Mouse (Mus musculus): ENCODE data around the gene Ptprg. TPM values are rescaled to one million over a fixed set of nuclear protein-coding genes. Genes with fewer than 3 reads are reported as not detected.

Gene Ptprg
- polyA plus RNA-seq, 1 experiment from 2014 or later = 34.4 TPM

GRCm38 (mm10) chr14:11620962-11621568 lies 67.7 kb downstream of the Ptprg start:
- no peak overlapping the region for H3K27ac ChIP-seq
- peaks cover 58% of the 10 kb centered on the region for H3K4me1 ChIP-seq
- no peaks in the 10 kb centered on the region for H3K9me3 ChIP-seq
- H3K4me2 ChIP-seq = peak overlapping the region; percentile 22; the same call in 1 of the 2 replicates
- no peaks in the 10 kb centered on the region for H3K27me3 ChIP-seq
- WGBS = 9% methylated on average over 10 of the region's 10 CpGs
- peak overlapping the region; percentile 44; the same call in 1 of the 2 replicates for H3K9ac ChIP-seq
- no peak overlapping the region for H3K4me3 ChIP-seq
- no peak for ATAC-seq (ENCODE audit: insufficient number of reproducible peaks, insufficient read depth, low FRiP score, low TSS enrichment, low read depth)
- no peaks in the 10 kb centered on the region for H3K36me3 ChIP-seq

GRCm38 (mm10) chr14:11623576-11623975 lies 70.2 kb downstream of the Ptprg start:
- H3K4me2 ChIP-seq = no peak overlapping the region
- H3K4me3 ChIP-seq = no peak overlapping the region
- ATAC-seq (ENCODE audit: insufficient number of reproducible peaks, insufficient read depth, low FRiP score, low TSS enrichment, low read depth) = no peak
- no peaks in the 10 kb centered on the region for H3K27me3 ChIP-seq
- H3K9me3 ChIP-seq = no peaks in the 10 kb centered on the region
- H3K9ac ChIP-seq = no peak overlapping the region
- 84% methylated on average over 4 of the region's 4 CpGs for WGBS
- H3K27ac ChIP-seq = no peak overlapping the region
- no peaks in the 10 kb centered on the region for H3K36me3 ChIP-seq
- H3K4me1 ChIP-seq = peaks cover 38% of the 10 kb centered on the region

GRCm38 (mm10) chr14:11630736-11631135 lies 77.4 kb downstream of the Ptprg start:
- Histone ChIP-seq H3K4me1 (peaks cover 13% of the 10 kb centered on the region; the same call in 1 of the 2 replicates), H3K9me3 (no peaks in the 10 kb centered on the region), H3K4me3 (no peak overlapping the region), H3K36me3 (no peaks in the 10 kb centered on the region), H3K27me3 (no peaks in the 10 kb centered on the region), H3K9ac (no peak overlapping the region), H3K4me2 (no peak overlapping the region), H3K27ac (no peak overlapping the region)
- no peak for ATAC-seq (ENCODE audit: insufficient number of reproducible peaks, insufficient read depth, low FRiP score, low TSS enrichment, low read depth)
- 61% methylated on average over 2 of the region's 2 CpGs for WGBS

- no peak for ATAC-seq (ENCODE audit: insufficient number of reproducible peaks, insufficient read depth, low FRiP score, low TSS enrichment, low read depth)
- 90% methylated on average over 4 of the region's 4 CpGs for WGBS
Measured at GRCm38 (mm10) chr14:11631505-11631904, 78.2 kb downstream of the Ptprg start.

GRCm38 (mm10) chr14:11637673-11638072 lies 84.3 kb downstream of the Ptprg start:
- 83% methylated on average over 7 of the region's 7 CpGs for WGBS
- Histone ChIP-seq H3K4me1 (peaks cover 8% of the 10 kb centered on the region), H3K9ac (no peak overlapping the region), H3K4me3 (no peak overlapping the region), H3K27me3 (no peaks in the 10 kb centered on the region), H3K36me3 (no peaks in the 10 kb centered on the region), H3K4me2 (no peak overlapping the region), H3K27ac (no peak overlapping the region), H3K9me3 (no peaks in the 10 kb centered on the region)
- ATAC-seq (ENCODE audit: insufficient number of reproducible peaks, insufficient read depth, low FRiP score, low TSS enrichment, low read depth) = no peak

More at GRCm38 (mm10) chr14:11631505-11631904, 78.2 kb downstream of the Ptprg start:
- Histone ChIP-seq H3K4me3 (no peak overlapping the region), H3K27me3 (no peaks in the 10 kb centered on the region), H3K27ac (no peak overlapping the region), H3K4me2 (no peak overlapping the region), H3K36me3 (no peaks in the 10 kb centered on the region), H3K9me3 (no peaks in the 10 kb centered on the region), H3K9ac (no peak overlapping the region), H3K4me1 (peaks cover 13% of the 10 kb centered on the region; the same call in 1 of the 2 replicates)

GRCm38 (mm10) chr14:11639366-11639765 lies 86.0 kb downstream of the Ptprg start:
- H3K9ac ChIP-seq = no peak overlapping the region
- ATAC-seq (ENCODE audit: insufficient number of reproducible peaks, insufficient read depth, low FRiP score, low TSS enrichment, low read depth) = no peak
- WGBS = 87% methylated on average over 5 of the region's 5 CpGs
- no peaks in the 10 kb centered on the region for H3K9me3 ChIP-seq
- peaks cover 17% of the 10 kb centered on the region for H3K4me1 ChIP-seq
- H3K27ac ChIP-seq = no peak overlapping the region
- no peaks in the 10 kb centered on the region for H3K27me3 ChIP-seq
- no peak overlapping the region for H3K4me3 ChIP-seq
- H3K4me2 ChIP-seq = no peak overlapping the region
- H3K36me3 ChIP-seq = no peaks in the 10 kb centered on the region

- no peak overlapping the region for H3K9ac ChIP-seq
- H3K9me3 ChIP-seq = no peaks in the 10 kb centered on the region
- no peak for ATAC-seq (ENCODE audit: insufficient number of reproducible peaks, insufficient read depth, low FRiP score, low TSS enrichment, low read depth)
- H3K27ac ChIP-seq = no peak overlapping the region
- no peak overlapping the region for H3K4me3 ChIP-seq
- H3K4me2 ChIP-seq = no peak overlapping the region
- no peaks in the 10 kb centered on the region for H3K27me3 ChIP-seq
- H3K36me3 ChIP-seq = no peaks in the 10 kb centered on the region
- peaks cover 17% of the 10 kb centered on the region for H3K4me1 ChIP-seq
Measured at GRCm38 (mm10) chr14:11640372-11640771, 87.0 kb downstream of the Ptprg start.

- peaks cover 17% of the 10 kb centered on the region for H3K4me1 ChIP-seq
- H3K9me3 ChIP-seq = no peaks in the 10 kb centered on the region
- no peak overlapping the region for H3K4me2 ChIP-seq
- no peaks in the 10 kb centered on the region for H3K36me3 ChIP-seq
- no peak for ATAC-seq (ENCODE audit: insufficient number of reproducible peaks, insufficient read depth, low FRiP score, low TSS enrichment, low read depth)
- WGBS = 88% methylated on average over 3 of the region's 3 CpGs
- no peak overlapping the region for H3K4me3 ChIP-seq
- no peak overlapping the region for H3K9ac ChIP-seq
- no peak overlapping the region for H3K27ac ChIP-seq
- no peaks in the 10 kb centered on the region for H3K27me3 ChIP-seq
Measured at GRCm38 (mm10) chr14:11640996-11641395, 87.7 kb downstream of the Ptprg start.

- Histone ChIP-seq H3K4me3 (no peak overlapping the region), H3K27ac (no peak overlapping the region), H3K27me3 (no peaks in the 10 kb centered on the region), H3K4me1 (peaks cover 17% of the 10 kb centered on the region), H3K4me2 (no peak overlapping the region), H3K9ac (no peak overlapping the region), H3K9me3 (no peaks in the 10 kb centered on the region), H3K36me3 (no peaks in the 10 kb centered on the region)
- ATAC-seq (ENCODE audit: insufficient number of reproducible peaks, insufficient read depth, low FRiP score, low TSS enrichment, low read depth) = no peak
- 91% methylated on average over 1 of the region's 1 CpGs for WGBS
Measured at GRCm38 (mm10) chr14:11642977-11643376, 89.6 kb downstream of the Ptprg start.

GRCm38 (mm10) chr14:11657374-11657773 lies 104.0 kb downstream of the Ptprg start:
- peak overlapping the region; percentile 21; the same call in 1 of the 2 replicates for H3K4me2 ChIP-seq
- WGBS = 18% methylated on average over 6 of the region's 6 CpGs
- peaks cover 19% of the 10 kb centered on the region for H3K4me1 ChIP-seq
- no peak overlapping the region for H3K27ac ChIP-seq
- no peak overlapping the region for H3K9ac ChIP-seq
- H3K27me3 ChIP-seq = no peaks in the 10 kb centered on the region
- no peak overlapping the region for H3K4me3 ChIP-seq
- H3K36me3 ChIP-seq = no peaks in the 10 kb centered on the region
- H3K9me3 ChIP-seq = no peaks in the 10 kb centered on the region
- ATAC-seq (ENCODE audit: insufficient number of reproducible peaks, insufficient read depth, low FRiP score, low TSS enrichment, low read depth) = peak; percentile 41; the same call in 1 of the 2 replicates

- Histone ChIP-seq H3K4me3 (no peak overlapping the region), H3K4me1 (peaks cover 39% of the 10 kb centered on the region), H3K9ac (no peak overlapping the region), H3K27ac (no peak overlapping the region), H3K27me3 (no peaks in the 10 kb centered on the region), H3K9me3 (no peaks in the 10 kb centered on the region), H3K36me3 (no peaks in the 10 kb centered on the region), H3K4me2 (0 out of 2 replicates have a peak overlapping the region, but pooled peaks have one; percentile 9)
- ATAC-seq (ENCODE audit: insufficient number of reproducible peaks, insufficient read depth, low FRiP score, low TSS enrichment, low read depth) = no peak
- 10% methylated on average over 11 of the region's 11 CpGs for WGBS
Measured at GRCm38 (mm10) chr14:11663661-11664215, 110.4 kb downstream of the Ptprg start.

GRCm38 (mm10) chr14:11664302-11664701 lies 111.0 kb downstream of the Ptprg start:
- peaks cover 39% of the 10 kb centered on the region for H3K4me1 ChIP-seq
- no peaks in the 10 kb centered on the region for H3K9me3 ChIP-seq
- no peaks in the 10 kb centered on the region for H3K27me3 ChIP-seq
- no peaks in the 10 kb centered on the region for H3K36me3 ChIP-seq
- H3K4me2 ChIP-seq = 0 out of 2 replicates have a peak overlapping the region, but pooled peaks have one; percentile 9
- no peak overlapping the region for H3K9ac ChIP-seq
- no peak overlapping the region for H3K4me3 ChIP-seq
- no peak for ATAC-seq (ENCODE audit: insufficient number of reproducible peaks, insufficient read depth, low FRiP score, low TSS enrichment, low read depth)
- no peak overlapping the region for H3K27ac ChIP-seq
- 22% methylated on average over 9 of the region's 9 CpGs for WGBS

Measured in embryonic facial prominence, embryonic 13.5 days (tissue).